Mouse (Mus musculus): Measurements from ENCODE around the gene Mrps22. TPM values are rescaled to one million over a fixed set of nuclear protein-coding genes. Genes with fewer than 3 reads are reported as not detected.

Mrps22 gene
- 20.0 and 20.2 TPM in 2 replicates for polyA plus RNA-seq (2012; rRNA removed)

DNA sequence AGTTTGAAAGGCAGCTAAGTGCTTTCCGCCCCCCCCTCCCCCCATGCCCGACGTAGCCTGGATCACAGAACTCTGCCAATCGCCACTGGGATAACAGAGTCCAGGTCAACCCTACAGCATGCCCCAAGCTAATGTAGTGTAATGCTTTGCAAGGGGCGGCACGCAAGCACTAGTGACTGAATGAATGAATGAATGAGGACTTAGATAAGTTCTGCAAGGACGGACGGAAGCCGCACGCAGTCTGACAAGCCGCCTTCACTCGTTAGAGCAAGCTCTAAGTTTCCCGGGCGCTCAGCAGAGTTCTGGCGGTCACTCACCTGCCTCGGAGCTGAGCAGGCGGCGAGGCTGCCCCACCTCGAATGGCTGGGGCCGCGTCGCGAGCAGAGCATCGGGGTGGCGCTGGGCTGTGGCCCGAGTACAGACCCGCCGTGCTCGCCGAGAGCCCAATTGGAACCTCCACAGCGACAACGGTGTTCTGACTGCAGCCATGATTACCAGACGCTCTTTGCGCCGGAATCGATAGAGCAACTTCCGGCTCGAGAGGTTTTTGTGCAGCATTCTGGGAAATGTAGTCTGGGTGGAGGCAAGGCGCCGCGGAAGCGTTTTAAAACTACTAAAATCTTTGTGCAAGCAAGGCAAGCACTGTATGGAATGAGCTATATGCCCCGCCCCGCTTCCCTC lies at the start of gene Mrps22:
Gene Mrps22 (minus strand): TSS at position 505 of the 681 bp plus-strand sequence.

DNA sequence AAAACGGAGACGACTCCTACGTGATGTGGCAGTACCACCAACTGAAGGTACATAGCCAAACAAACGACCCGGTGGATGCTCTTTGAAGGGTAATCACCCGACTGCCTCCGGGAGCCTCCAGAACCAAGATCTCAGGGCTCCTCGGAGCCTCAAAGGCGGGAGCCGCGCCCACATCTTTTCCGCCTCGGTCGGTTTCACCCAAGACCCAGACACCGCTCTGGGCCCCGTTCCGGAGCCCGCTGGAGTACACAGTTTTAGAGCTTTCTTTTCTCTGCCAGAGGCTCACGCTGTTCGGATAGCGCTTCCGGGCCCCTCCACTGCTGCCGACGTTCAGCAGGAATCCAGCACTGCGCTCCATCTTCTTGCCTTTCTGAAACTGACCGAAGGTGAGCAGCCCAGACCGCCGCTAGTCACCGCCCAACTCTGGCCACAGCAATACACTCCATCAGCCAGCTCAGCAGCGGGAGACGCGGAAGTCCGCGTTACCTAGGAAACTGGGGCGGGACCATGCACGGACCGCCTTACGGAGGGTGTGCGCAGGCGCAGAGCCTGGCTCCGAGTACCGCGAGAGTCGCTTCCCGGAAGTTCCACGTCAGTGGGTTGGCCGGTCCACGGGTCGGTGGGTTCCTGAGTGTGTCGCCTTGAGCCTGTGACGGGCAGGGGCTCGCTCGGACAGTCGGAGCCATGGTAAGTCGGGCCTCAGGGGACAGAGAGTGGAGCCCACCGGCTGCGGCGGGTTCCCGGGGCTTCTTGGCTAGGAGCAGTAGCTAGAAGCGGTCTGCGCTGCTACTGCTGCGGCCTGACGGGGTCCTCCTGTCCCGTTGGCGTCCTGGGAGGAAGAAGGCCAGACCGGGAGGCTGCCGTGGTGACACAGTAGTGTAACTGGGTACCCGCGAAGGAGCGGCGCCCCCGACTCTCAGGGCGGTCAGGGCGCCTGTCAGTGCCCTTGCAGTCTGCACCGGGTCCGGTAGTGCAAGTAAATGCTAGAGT lies 38.0 kb downstream of the Mrps22 start, which contains the start of gene Copb2:
Gene Copb2 (plus strand): TSS at position 585 of the 990 bp plus-strand sequence.

Other genes starting within 250 kb of the Mrps22 start
- gene Rbp1, start 178.7 kb downstream of the Mrps22 start, polyA plus RNA-seq (2012; rRNA removed), result 63.3 and 64.4 TPM in 2 replicates
- gene Rbp2, start 115.5 kb downstream of the Mrps22 start, polyA plus RNA-seq (2012; rRNA removed), result 444 and 589 TPM in 2 replicates
- 52.9 and 53.8 TPM in 2 replicates for gene Copb2, start 37.9 kb downstream of the Mrps22 start, polyA plus RNA-seq (2012; rRNA removed)
- not detected in 2 replicates for gene Prr23a1, start 240.8 kb upstream of the Mrps22 start, polyA plus RNA-seq (2012; rRNA removed)